Mouse (Mus musculus) midbrain, embryonic 15.5 days (tissue): Measurements from ENCODE around the gene Exosc1. TPM values are rescaled to one million over a fixed set of nuclear protein-coding genes. Genes with fewer than 3 reads are reported as not detected.

Experiments used
- ATAC-seq: fragments of 200-750 bp; cut with Nextera tagmentation; replicated peaks from 2 replicates; pipeline ENCODE4 v1.8.0; 2017; ENCODE audit warnings: moderate TSS enrichment
- H3K27ac ChIP-seq: fragments of 300-500 bp; sonication (generic); 2 replicates; pipeline ENCODE4 v1.5.1; 2015; ENCODE audit warnings: mild to moderate bottlenecking, inconsistent platforms
- H3K27me3 ChIP-seq: fragments of 300-500 bp; sonication (generic); replicated peaks from 2 replicates; pipeline ENCODE4 v1.6.1; 2015; ENCODE audit warnings: inconsistent platforms
- H3K36me3 ChIP-seq: fragments of 300-500 bp; sonication (generic); replicated peaks from 2 replicates; pipeline ENCODE4 v1.6.1; 2015; ENCODE audit warnings: inconsistent platforms
- H3K4me1 ChIP-seq: fragments of 300-500 bp; sonication (generic); 2 replicates; pipeline ENCODE4 v1.6.1; 2015; ENCODE audit warnings: inconsistent platforms
- H3K4me2 ChIP-seq: fragments of 300-500 bp; sonication (generic); 2 replicates; pipeline ENCODE4 v1.6.1; 2015; ENCODE audit warnings: inconsistent platforms, mild to moderate bottlenecking, moderate library complexity
- H3K4me3 ChIP-seq: fragments of 300-500 bp; sonication (generic); 2 replicates; pipeline ENCODE4 v1.5.1; 2015; ENCODE audit warnings: mild to moderate bottlenecking, inconsistent platforms
- H3K9ac ChIP-seq: fragments of 300-500 bp; sonication (generic); 2 replicates; pipeline ENCODE4 v1.6.1; 2015; ENCODE audit warnings: mild to moderate bottlenecking, inconsistent platforms
- H3K9me3 ChIP-seq: fragments of 300-500 bp; sonication (generic); 2 replicates; pipeline ENCODE4 v1.6.1; 2016; ENCODE audit warnings: inconsistent platforms
- WGBS: fragments of 180-500 bp; shearing (Covaris S2); methylation state at CpG from one replicate; pipeline ENCODE4 v1.1.7; 2015; ENCODE audit warnings: mixed read lengths; 5-methylcytosine and 5-hydroxymethylcytosine counted together
- polyA plus RNA-seq: library from polyadenylated mRNA; unstranded; fragments of >200 nt; fragmentation: Nextera tagmentation; extraction: Ambion mirVana; gene quantifications from 2 replicates; pipeline ENCODE4 v1.2.1, GENCODE M21; 2015

Gene Exosc1
- polyA plus RNA-seq = 53.1 and 61.1 TPM in 2 replicates

DNA sequence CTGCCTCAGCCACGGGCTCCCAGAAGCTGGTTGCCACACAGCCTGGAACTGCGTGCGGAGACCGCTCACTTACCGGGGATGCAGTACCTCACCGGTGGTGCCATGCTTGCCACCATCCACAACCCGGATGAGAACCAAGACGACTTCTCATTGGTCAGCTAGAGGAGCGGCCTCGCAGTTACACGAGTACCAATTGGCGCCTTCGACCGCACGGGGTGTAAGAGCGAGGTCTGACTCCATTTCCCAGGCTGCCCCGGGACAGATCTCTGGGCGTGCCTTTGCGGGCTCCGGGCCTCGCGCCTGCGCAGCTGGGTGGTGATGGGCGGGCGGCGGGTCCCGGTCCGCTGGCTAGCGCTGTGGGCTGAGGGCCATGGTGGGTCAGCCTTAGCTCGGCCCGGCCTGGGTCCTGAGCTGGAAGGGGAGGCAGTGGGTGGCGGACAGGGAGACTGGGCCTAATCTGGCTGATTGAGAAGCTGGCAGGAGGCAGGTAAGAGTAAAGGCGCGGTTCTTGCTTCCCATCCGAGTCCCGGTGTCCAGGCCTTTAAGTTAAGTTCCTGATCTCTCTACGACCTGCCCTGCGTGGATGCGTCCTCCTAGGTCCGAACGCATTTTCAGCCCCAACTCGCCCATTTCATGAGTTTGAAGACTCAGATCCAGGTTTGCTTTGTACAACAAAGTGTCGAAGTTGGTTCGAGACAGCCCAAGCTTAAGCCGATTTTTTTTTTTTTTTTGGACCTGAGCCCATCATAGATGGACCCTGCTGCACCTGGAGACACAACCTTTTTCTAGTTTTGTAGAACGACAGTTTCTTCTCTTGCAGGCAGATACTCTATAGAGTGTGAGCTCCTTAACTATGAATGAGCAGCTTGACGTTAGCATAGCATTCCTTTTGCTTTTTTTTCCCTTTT, at the start of gene Exosc1, which contains the start of gene Zdhhc16:
Gene Exosc1, minus strand, starts transcription at position 245 of the 908 bp plus-strand sequence.
Gene Zdhhc16, plus strand, starts transcription at position 302 of the 908 bp plus-strand sequence.
- H3K27ac ChIP-seq = peak within 1 kb of the TSS; percentile 79
- under 1% methylated on average over 47 of the region's 47 CpGs for WGBS

DNA sequence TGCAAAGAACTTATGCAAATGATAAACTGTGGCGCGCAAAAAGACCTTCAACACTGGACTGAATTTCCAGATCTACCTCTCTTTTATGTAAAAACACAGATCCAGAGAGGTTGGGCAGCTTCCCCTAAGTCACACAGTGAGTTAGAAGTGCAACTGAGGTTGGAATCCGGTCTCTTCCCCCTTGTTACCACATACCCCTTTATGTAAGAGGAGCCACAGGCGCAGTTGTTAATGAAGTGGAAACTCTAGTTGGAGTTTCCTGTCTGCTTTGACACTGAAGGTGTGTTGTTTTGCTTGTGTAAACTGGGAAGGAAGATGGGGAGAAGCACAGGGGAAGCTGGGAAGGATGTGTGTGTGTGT, 49.5 kb upstream of the Exosc1 start:
- ATAC-seq = no peak
- Histone ChIP-seq H3K27me3 (peaks cover 12% of the 10 kb centered on the region), H3K4me1 (peaks cover 19% of the 10 kb centered on the region), H3K9ac (peak overlapping the region; percentile 66; the same call in 1 of the 2 replicates), H3K9me3 (no peaks in the 10 kb centered on the region), H3K36me3 (no peaks in the 10 kb centered on the region), H3K4me3 (peak overlapping the region; percentile 69), H3K27ac (no peak overlapping the region; the same call in 1 of the 2 replicates), H3K4me2 (peak overlapping the region; percentile 99)
- WGBS = 4% methylated on average over 4 of the region's 4 CpGs

More for the DNA sequence above, at the start of gene Exosc1, which contains the start of gene Zdhhc16:
- H3K4me3 ChIP-seq = peak within 1 kb of the TSS; percentile 85
- H3K4me2 ChIP-seq = peak within 1 kb of the TSS; percentile 97
- ATAC-seq = peak; percentile 100
- peak within 1 kb of the TSS; percentile 86 for H3K9ac ChIP-seq
- H3K4me1 ChIP-seq = peaks cover 29% of the 10 kb centered on the region
- H3K36me3 ChIP-seq = peaks cover 6% of the 10 kb centered on the region; the same call in 1 of the 2 replicates
- no peaks in the 10 kb centered on the region for H3K9me3 ChIP-seq
- H3K27me3 ChIP-seq = no peaks in the 10 kb centered on the region

DNA sequence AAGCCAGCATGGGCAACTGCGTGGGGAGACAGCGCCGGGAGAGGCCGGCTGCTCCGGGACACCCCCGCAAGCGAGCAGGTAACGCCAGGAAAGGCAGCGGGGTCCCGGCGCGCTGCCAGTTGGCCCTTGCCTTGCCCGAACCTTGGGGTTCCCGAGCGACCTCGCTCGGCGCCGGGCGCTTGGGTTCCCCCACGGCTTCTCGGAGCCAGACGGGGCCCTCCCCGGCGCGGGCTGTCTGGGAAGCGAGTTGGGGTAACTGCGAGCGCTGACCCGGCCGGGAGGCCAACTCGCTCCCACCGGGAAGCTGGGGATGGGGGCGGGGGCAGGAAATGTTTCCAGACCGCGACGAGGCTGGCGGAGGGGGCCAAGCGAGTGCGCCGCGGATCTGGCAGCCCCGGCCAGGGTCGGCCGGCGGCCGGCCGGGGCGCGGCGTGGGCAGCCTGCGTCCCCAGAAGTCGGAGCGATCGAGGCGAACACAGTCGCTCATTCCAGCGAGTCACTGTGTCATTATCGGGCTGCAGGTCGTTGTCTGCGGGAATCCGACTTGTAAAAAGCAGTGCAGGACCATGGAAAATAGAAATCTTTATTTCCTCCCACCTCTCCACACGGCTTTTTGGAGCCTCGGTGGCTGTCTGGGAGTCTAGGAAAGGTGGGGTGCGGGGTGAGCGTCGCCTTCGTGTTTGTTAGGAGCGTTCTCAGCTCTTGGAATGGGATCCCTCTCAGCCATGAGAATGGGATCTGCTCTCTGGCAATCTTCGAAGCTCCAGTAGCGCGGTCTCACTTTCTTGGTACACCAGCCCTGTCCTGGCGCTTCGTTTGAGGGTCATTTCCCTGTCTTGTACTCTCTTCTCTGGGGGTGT, 48.9 kb upstream of the Exosc1 start:
- Histone ChIP-seq H3K4me2 (peak overlapping the region; percentile 99), H3K4me1 (peaks cover 19% of the 10 kb centered on the region), H3K9me3 (no peaks in the 10 kb centered on the region), H3K27me3 (peaks cover 12% of the 10 kb centered on the region), H3K4me3 (peak overlapping the region; percentile 69), H3K27ac (peak overlapping the region; percentile 85), H3K36me3 (no peaks in the 10 kb centered on the region), H3K9ac (peak overlapping the region; percentile 66)
- WGBS = under 1% methylated on average over 74 of the region's 74 CpGs
- ATAC-seq = peak; percentile 0; the same call in 1 of the 2 replicates

DNA sequence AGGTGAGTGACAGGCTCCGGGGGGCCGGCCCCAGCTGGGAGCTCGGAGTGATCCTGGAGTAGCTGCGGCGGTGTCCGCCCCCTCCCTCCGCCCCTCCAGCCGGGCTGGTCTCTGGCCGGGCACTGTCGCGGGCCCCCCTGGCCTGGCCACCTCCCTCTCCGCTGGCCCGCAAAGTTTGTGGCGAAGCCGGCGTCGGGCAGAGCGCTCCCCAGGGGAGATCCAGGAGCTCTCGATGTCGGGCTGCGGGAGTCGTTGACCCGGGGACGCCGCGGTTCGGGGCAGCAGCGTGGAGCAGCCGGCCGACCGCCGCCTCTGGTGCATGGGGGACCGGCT, 48.3 kb upstream of the Exosc1 start, which contains the start of gene Ubtd1:
Gene Ubtd1, plus strand, starts transcription at position 169 of the 333 bp plus-strand sequence.
- Histone ChIP-seq H3K9ac (peak within 1 kb of the TSS; percentile 66), H3K36me3 (no peaks in the 10 kb centered on the region), H3K4me2 (peak within 1 kb of the TSS; percentile 99), H3K27ac (peak within 1 kb of the TSS; percentile 85), H3K27me3 (peaks cover 12% of the 10 kb centered on the region), H3K4me1 (peaks cover 19% of the 10 kb centered on the region), H3K4me3 (peak within 1 kb of the TSS; percentile 69), H3K9me3 (no peaks in the 10 kb centered on the region)
- 0% methylated on average over 26 of the region's 33 CpGs for WGBS
- ATAC-seq = no peak

DNA sequence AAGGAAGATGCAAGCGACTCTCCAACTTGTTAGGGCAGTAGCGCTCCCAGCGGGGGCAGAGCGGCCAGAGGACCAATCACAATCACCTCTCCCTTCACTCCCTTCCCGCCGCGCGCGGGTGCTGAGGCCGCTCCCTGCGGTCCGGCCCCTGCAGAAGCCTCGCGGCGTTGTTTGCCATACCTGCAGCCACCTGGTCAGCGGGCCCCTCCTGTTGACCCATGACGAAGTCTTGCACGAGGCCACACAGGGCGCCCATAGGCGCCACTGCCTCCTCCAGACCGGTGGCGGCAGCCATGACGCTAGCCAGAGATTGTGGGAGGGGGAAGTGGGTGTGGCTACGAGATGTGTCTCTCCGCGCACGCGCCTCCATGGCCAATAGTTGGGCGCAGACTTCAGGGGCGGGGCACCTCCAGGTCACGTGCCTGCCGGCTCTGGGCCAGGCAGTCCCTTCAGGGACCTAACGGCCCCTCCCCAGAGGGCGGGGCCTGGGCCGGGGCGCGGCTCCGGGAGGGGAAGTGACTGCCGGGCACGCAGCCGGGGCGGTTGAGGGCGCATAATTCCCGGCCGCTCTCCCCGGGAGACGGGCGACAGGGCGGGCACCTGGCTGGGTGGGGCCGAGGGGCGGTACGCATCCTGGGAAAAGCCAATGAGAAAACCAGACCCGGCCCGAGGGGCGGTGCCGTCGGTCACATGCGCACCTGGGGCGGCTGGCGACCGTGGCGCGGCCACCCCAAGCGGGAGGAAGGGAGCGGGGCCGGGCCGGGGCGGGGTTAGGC, 47.8 kb upstream of the Exosc1 start, which contains the start of gene Mms19:
Gene Mms19, minus strand, starts transcription at position 339 of the 776 bp plus-strand sequence.
- H3K27ac ChIP-seq = peak within 1 kb of the TSS; percentile 85
- H3K9ac ChIP-seq = peak within 1 kb of the TSS; percentile 66
- under 1% methylated on average over 50 of the region's 68 CpGs for whole genome bisulfite sequencing
- peak within 1 kb of the TSS; percentile 69 for H3K4me3 ChIP-seq
- H3K27me3 ChIP-seq = peaks cover 12% of the 10 kb centered on the region
- H3K4me1 ChIP-seq = peaks cover 19% of the 10 kb centered on the region
- ATAC-seq = peak; percentile 95
- no peaks in the 10 kb centered on the region for H3K9me3 ChIP-seq
- H3K36me3 ChIP-seq = no peaks in the 10 kb centered on the region
- peak within 1 kb of the TSS; percentile 99 for H3K4me2 ChIP-seq

DNA sequence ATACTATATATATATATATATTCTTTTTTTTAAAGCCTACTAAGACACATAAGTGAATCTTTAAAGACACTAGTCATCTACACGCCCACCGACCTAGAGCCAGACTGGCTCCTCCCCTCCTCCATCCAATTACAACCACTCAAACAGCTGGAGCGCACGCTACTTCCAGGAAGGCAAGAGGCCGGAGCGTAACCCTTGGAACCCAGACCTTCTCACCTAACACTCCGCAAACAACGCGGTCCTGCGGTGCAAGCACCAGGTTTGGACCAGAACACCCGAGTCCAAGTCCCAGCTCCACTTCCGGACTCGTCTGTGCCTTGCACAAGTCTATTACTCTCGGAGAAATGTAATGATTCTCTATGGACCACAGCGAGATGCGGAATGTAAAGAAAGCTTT, 47.2 kb upstream of the Exosc1 start:
- peaks cover 12% of the 10 kb centered on the region for H3K27me3 ChIP-seq
- peak overlapping the region; percentile 85 for H3K27ac ChIP-seq
- peak overlapping the region; percentile 99 for H3K4me2 ChIP-seq
- ATAC-seq = peak; percentile 18
- no peaks in the 10 kb centered on the region for H3K36me3 ChIP-seq
- peak overlapping the region; percentile 69 for H3K4me3 ChIP-seq
- under 1% methylated on average over 16 of the region's 16 CpGs for WGBS
- peak overlapping the region; percentile 66 for H3K9ac ChIP-seq
- H3K4me1 ChIP-seq = peaks cover 19% of the 10 kb centered on the region
- no peaks in the 10 kb centered on the region for H3K9me3 ChIP-seq

DNA sequence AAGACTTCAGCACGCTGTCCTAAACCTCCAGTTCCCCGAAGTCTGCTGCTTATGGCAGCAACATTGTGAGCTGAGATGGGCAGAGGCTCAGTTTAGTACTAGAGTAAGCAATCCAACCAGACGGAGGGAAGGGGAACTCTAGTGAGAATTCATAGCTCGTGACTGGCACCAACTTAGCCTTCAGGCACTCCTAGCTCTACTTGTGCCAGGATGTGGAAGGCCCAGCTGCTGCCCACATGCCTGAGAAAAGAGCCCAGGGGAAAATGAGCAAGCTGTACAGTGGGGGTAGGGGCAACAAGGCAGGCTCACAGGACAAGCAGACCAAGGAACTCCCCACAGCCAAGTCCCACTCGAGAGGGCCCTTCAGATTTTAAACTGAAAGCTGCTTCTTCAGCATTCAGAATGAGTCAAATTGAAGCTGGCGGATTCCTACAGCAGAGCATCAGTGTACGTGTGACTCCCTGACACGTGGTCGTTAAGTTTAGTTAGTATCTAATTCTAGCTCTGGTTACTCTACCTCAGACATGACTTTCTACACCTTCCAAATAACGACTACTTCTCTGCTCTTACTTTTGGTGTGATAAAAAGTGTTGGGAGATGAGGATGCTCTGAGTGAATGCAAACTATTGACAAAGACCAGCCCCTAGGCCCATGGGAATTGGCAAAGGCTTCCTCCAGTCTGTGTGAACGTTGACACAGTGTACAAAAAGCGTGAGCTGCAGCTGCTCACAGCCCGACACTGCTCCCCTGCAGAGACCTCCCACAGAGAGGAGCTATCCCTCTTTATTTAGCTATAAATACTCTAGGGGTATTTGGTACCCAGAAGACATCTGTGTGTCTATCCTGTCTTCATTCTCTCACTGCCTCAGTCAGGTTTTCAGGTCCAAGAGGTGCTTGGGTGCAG, 40.9 kb upstream of the Exosc1 start:
- H3K36me3 ChIP-seq = no peaks in the 10 kb centered on the region; the same call in 1 of the 2 replicates
- no peak overlapping the region for H3K4me2 ChIP-seq
- 53% methylated on average over 13 of the region's 13 CpGs for WGBS
- no peak for ATAC-seq
- H3K4me1 ChIP-seq = 0 out of 2 replicates have a peak, but pooled peaks cover 13% of the 10 kb centered on the region
- no peak overlapping the region for H3K4me3 ChIP-seq
- no peaks in the 10 kb centered on the region for H3K27me3 ChIP-seq
- no peaks in the 10 kb centered on the region for H3K9me3 ChIP-seq
- H3K27ac ChIP-seq = no peak overlapping the region
- no peak overlapping the region for H3K9ac ChIP-seq

DNA sequence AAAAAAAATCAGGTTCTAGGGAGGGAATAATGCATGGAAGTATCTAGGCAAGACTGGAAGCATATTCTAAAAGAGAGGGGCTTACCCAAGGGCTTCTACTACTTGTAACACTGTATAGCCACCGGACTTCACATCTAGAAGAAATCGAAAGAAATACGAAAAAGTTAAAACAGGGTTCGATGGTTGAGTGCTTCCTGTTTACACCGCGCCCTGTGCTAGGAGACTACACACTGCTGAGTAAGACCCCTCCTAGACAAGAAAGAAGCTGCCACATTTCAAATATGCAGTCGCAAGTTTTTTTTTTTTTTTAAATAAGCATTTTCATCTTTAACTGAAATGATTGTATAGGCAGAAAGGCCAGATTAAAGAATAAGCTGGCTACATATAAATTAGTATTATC, 36.4 kb upstream of the Exosc1 start:
- no peaks in the 10 kb centered on the region for H3K9me3 ChIP-seq
- H3K27me3 ChIP-seq = no peaks in the 10 kb centered on the region
- H3K9ac ChIP-seq = no peak overlapping the region
- H3K4me2 ChIP-seq = no peak overlapping the region
- 96% methylated on average over 7 of the region's 7 CpGs for WGBS
- no peak overlapping the region for H3K4me3 ChIP-seq
- no peak for ATAC-seq
- 0 out of 2 replicates have a peak, but pooled peaks cover 8% of the 10 kb centered on the region for H3K4me1 ChIP-seq
- peaks cover 17% of the 10 kb centered on the region for H3K36me3 ChIP-seq
- no peak overlapping the region for H3K27ac ChIP-seq

DNA sequence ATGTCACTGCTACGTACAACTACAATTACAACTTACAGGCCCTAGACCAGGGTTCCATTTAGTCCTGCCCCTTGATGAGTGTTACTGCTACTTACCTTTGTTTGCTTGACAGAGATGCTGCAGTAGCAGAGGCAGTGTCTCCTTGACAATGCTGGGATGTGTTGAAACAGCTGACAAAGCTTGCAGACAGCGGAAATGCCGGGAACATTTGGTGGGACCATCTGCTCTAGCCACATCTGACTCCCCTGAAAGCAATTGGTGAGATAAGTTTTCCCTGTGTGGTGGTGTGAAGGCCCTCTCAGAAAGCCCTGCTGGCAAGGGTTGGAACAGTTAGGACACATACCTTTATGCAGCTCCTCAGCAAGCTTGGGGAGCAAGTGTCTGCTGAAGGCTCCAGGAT, 20.4 kb upstream of the Exosc1 start:
- Histone ChIP-seq H3K4me2 (no peak overlapping the region), H3K27me3 (no peaks in the 10 kb centered on the region), H3K9me3 (no peaks in the 10 kb centered on the region), H3K36me3 (peaks cover 54% of the 10 kb centered on the region), H3K9ac (no peak overlapping the region), H3K27ac (no peak overlapping the region), H3K4me3 (no peak overlapping the region), H3K4me1 (no peaks in the 10 kb centered on the region)
- 91% methylated on average over 3 of the region's 3 CpGs for WGBS
- no peak for ATAC-seq

DNA sequence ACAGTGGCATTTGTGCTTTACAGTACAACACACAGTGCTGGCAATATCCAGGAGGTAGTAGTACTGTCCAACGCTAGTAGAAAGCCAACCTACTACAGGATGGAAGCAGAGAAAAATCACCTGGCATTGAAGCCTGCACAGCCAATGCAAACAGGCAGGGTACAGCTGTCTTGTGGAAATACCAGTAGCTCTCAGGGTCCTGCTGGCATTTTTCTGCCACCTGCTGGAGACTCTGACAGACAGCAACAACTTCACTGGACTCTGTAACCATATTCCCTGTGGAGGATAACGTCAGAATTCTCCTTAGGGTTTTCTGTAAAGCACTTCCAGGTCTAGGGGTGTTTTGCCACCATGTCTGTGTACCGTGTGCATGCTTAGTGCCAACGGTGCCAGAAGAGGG, 19.1 kb upstream of the Exosc1 start:
- 85% methylated on average over 4 of the region's 4 CpGs for whole genome bisulfite sequencing
- ATAC-seq = no peak
- H3K27ac ChIP-seq = no peak overlapping the region
- no peak overlapping the region for H3K4me2 ChIP-seq
- H3K4me3 ChIP-seq = no peak overlapping the region
- no peak overlapping the region for H3K9ac ChIP-seq
- H3K36me3 ChIP-seq = peaks cover 59% of the 10 kb centered on the region
- no peaks in the 10 kb centered on the region for H3K9me3 ChIP-seq
- H3K27me3 ChIP-seq = no peaks in the 10 kb centered on the region
- no peaks in the 10 kb centered on the region for H3K4me1 ChIP-seq

DNA sequence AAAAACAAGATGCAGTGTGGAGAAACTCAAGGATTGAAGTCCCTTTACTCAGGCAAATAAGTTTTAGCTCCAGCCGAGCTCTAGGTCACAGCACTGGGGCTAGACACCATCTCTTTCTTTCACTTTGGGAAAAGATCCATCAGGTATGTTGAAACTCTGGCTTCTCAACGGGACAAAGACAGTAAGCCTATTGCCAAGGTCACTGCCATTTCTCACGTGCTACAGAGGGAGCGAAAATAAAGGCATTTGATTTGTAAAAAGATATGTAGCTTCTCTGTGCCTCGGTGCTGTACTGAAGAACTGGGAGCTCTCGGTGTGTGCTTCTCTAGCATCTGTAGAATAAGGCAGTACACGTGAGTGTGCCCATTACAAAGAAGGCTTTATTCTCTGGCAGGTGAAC, 10.6 kb upstream of the Exosc1 start:
- Histone ChIP-seq H3K27me3 (no peaks in the 10 kb centered on the region), H3K4me3 (no peak overlapping the region), H3K4me1 (no peaks in the 10 kb centered on the region), H3K9ac (no peak overlapping the region), H3K9me3 (no peaks in the 10 kb centered on the region), H3K27ac (no peak overlapping the region), H3K4me2 (no peak overlapping the region), H3K36me3 (peaks cover 67% of the 10 kb centered on the region)
- WGBS = 91% methylated on average over 7 of the region's 7 CpGs
- no peak for ATAC-seq
